Mouse (Mus musculus) neutrophil, adult 5-6 weeks (primary cell): ENCODE results near the gene Rsg1. TPM values are rescaled to one million over a fixed set of nuclear protein-coding genes. Genes with fewer than 3 reads are reported as not detected.

Source experiments
- ATAC-seq: fragments of 151-379, 151-347 bp; 2 replicates; pipeline ENCODE4 v1.8.0; 2017; ENCODE audit warnings: mild to moderate bottlenecking, moderate TSS enrichment; ENCODE audit not compliant: insufficient number of reproducible peaks, poor library complexity, low FRiP score, severe bottlenecking; ENCODE audit errors: extremely low read depth
- total RNA-seq: library from RNA; stranded (forward); fragments of 200-1000 nt; gene quantifications from 2 replicates; pipeline ENCODE4 v1.2.3, GENCODE M21; 2017

Gene Rsg1
- total RNA-seq, 1 experiment from 2014 or later, result 0.70 TPM

DNA sequence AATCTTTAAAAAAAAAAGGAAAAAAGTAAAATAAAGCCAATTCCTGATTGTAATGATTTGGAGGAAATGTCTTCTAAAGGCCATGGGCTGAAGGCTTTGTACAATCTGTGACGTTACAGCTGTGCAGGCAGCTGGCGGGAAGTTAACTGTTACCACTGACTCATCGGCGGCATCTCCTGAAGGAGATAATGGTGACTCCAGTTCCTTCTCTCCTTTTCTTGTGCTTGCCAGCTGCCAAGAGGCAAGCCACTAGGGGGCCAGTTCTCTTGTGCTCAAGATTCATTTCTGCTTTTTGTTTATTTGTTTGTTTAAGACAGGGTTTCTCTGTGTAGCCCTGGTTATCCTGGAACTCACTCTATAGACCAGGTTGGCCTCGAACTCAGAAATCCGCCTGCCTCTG is 55.3 kb downstream of the Rsg1 start:
- no peak for ATAC-seq

DNA sequence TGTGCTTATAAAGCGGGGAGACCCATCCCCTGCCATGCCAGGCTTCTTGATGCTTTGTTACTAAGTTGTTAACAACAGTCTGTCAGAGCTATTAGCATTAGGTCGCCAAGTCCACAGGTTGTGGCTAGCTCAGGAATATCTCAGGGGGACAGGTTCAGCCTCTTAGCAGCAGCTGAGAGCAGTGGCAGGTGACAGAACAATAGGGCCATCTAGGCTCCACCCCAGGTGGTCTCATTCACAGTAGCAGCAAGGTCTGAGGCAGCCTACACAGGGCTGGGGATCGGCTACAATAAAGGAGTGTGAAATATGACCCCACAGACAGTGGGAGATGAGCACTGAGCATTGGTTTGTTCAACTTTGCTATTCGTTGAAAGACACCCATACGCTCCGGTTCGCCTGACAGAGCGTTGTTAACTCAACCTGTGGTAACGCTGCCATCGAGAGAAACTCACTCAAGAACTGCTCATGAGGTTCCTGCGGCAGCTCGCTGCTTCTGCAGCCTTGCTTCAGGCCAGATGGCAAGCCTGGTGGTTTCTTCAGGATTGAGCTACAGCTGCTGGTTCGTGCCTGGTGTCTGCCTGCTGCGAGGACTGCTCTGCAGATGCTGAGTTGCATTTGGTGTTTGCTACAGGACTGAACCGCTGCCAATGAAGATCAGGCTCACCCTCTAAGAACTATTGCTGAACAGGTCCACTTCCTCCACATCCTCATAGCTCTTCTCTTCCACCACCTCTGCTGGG is 56.6 kb downstream of the Rsg1 start:
- no peak for ATAC-seq

DNA sequence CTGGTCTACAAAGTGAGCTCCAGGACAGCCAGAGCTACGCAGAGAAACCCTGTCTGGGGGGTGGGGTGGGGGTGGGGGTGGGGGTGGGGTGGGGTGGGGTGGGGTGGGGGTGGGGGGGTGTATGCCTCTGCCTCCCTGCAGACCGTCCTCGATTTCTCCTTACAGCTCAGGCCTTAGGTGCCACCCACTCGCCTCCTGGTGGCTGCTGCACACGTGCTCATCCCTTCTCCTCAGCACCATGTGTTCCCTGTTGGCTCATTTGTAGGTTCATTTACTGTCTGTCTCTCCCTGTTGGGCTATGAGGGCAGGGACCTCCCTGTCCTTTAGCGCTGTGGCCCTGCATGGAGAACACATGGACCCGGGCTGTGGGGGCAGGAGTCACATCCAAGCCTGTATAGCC is 57.5 kb downstream of the Rsg1 start:
- ATAC-seq, result no peak

- ATAC-seq, result no peak
Observed at GRCm38 (mm10) chr4:141271721-141272120, 58.0 kb downstream of the Rsg1 start.

- ATAC-seq, result peak; percentile 41
Observed at GRCm38 (mm10) chr4:141272878-141273277, 59.1 kb downstream of the Rsg1 start.

GRCm38 (mm10) chr4:141273296-141273695 is 59.5 kb downstream of the Rsg1 start:
- peak; percentile 74 for ATAC-seq

GRCm38 (mm10) chr4:141274485-141275341 is 61.0 kb downstream of the Rsg1 start:
- no peak for ATAC-seq

Other genes with a start within 250 kb of the Rsg1 start
- 47.8 TPM in 2 replicates for gene Atp13a2, start 227.1 kb upstream of the Rsg1 start, total RNA-seq
- gene Mfap2, start 203.5 kb upstream of the Rsg1 start, total RNA-seq, result not detected in 2 replicates
- 6.5 and 6.8 TPM in 2 replicates for gene Crocc, start 153.4 kb upstream of the Rsg1 start, total RNA-seq
- gene Necap2, start 135.6 kb upstream of the Rsg1 start, total RNA-seq, result 104 and 117 TPM in 2 replicates
- not detected in 2 replicates for gene Spata21, start 125.6 kb upstream of the Rsg1 start, total RNA-seq
- gene Szrd1, start 74.2 kb upstream of the Rsg1 start, total RNA-seq, result 46.0 and 46.1 TPM in 2 replicates
- 10.8 and 10.9 TPM in 2 replicates for gene Fbxo42, start 66.0 kb upstream of the Rsg1 start, total RNA-seq
- not detected in 2 replicates for gene Arhgef19, start 25.5 kb downstream of the Rsg1 start, total RNA-seq
- gene Epha2, start 87.3 kb downstream of the Rsg1 start, total RNA-seq, result 1.2 and 2.8 TPM in 2 replicates
- gene Fam131c, start 154.3 kb downstream of the Rsg1 start, total RNA-seq, result not detected in 2 replicates
- not detected in 2 replicates for gene Clcnka, start 184.8 kb downstream of the Rsg1 start, total RNA-seq
- gene Clcnkb, start 202.1 kb downstream of the Rsg1 start, total RNA-seq, result not detected in 2 replicates
- gene Hspb7, start 206.8 kb downstream of the Rsg1 start, total RNA-seq, result not detected in 2 replicates
- not detected in 2 replicates for gene Srarp, start 222.1 kb downstream of the Rsg1 start, total RNA-seq
- gene Zbtb17, start 230.7 kb downstream of the Rsg1 start, total RNA-seq, result 25.3 and 32.0 TPM in 2 replicates